Mouse (Mus musculus) megakaryocyte, embryonic 14.5 days (primary cell): Measurements from ENCODE around the gene Gm37240. TPM values are rescaled to one million over a fixed set of nuclear protein-coding genes. Genes with fewer than 3 reads are reported as not detected.
A peak's percentile ranks its signal among the peaks of the same experiment; 100 is the strongest.

Experiments
- H3K27me3 ChIP-seq: replicated peaks from 2 replicates; pipeline ENCODE3; 2012; ENCODE audit warnings: inconsistent platforms
- H3K36me3 ChIP-seq: replicated peaks from 2 replicates; pipeline ENCODE3; 2012; ENCODE audit warnings: low read length, inconsistent platforms, mixed read lengths
- H3K4me1 ChIP-seq: 2 replicates; pipeline ENCODE4 v1.6.1; 2012; ENCODE audit warnings: inconsistent platforms
- H3K4me3 ChIP-seq: replicated peaks from 2 replicates; pipeline ENCODE3; 2012; ENCODE audit warnings: moderate library complexity, mild to moderate bottlenecking, inconsistent platforms
- H3K9me3 ChIP-seq: 2 replicates; pipeline ENCODE4 v1.6.1; 2012; ENCODE audit warnings: inconsistent platforms
- FLI1 ChIP-seq: IDR thresholded peaks from 2 replicates; pipeline ENCODE4 v1.6.1; 2012; ENCODE audit warnings: low read length, inconsistent platforms, mixed read lengths
- GATA1 ChIP-seq: IDR thresholded peaks from 3 replicates; pipeline ENCODE4 v1.6.1; 2012; ENCODE audit warnings: mixed read lengths, low read length, inconsistent platforms, borderline replicate concordance
- polyA plus RNA-seq: library from polyadenylated mRNA; stranded (reverse); fragments of >175 nt; gene quantifications from 2 replicates; pipeline ENCODE4 v1.2.3, GENCODE M21; 2012; ENCODE audit warnings: low replicate concordance; ENCODE audit not compliant: insufficient read depth

The Gm37240 gene
- polyA plus RNA-seq, 1 experiment, result not detected

DNA sequence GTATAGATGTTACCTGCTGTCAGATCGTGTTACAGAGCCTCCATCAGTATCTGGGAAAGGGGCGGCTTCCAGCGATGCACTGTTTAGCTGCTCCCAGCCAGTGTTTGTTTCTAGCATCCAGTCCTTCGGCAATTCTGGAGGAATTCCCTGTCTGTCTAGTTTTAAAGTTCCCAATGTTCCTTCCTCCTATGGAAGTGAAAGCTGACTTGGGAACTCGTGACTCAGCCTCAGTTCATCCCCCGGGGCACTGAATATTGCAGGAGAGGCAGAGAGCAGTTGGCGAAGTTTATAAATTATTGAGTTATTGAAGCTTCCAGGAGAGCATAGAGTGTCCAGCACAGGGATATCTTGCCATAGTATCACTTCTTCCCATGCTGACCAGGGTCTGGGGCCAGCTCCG lies 697.5 kb downstream of the Gm37240 start:
- H3K9me3 ChIP-seq, result no peaks in the 10 kb centered on the region
- peaks cover 27% of the 10 kb centered on the region for H3K4me1 ChIP-seq
- H3K36me3 ChIP-seq, result no peaks in the 10 kb centered on the region
- H3K4me3 ChIP-seq, result no peak overlapping the region
- TF ChIP-seq FLI1 (no peak), GATA1 (no peak)
- H3K27me3 ChIP-seq, result no peaks in the 10 kb centered on the region

DNA sequence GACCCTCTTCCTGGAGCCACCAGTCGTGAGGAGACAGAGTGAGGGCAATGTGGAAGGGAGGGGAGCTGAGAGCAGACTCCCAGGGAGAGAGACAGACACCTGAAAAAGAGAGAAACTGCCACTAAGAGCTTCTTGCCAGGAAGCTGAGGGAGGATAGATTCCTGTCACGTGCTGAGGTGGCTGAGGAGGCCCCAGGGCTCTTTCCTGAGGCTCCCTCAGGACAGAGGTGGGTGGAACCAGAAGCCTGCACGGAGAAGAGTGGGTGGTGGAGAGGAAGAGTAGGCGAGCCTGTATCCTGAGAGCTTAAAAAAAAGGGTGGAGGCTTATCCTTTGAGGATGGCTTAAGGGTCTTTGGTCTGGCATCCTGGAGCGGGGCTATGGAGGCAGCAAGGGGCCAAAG lies 699.0 kb downstream of the Gm37240 start:
- Histone ChIP-seq H3K4me1 (peaks cover 19% of the 10 kb centered on the region), H3K9me3 (no peaks in the 10 kb centered on the region), H3K36me3 (no peaks in the 10 kb centered on the region), H3K27me3 (no peaks in the 10 kb centered on the region), H3K4me3 (peak overlapping the region; percentile 64)
- TF ChIP-seq FLI1 (no peak), GATA1 (no peak)

GRCm38 (mm10) chr3:85186661-85187076 lies 700.6 kb downstream of the Gm37240 start:
- peaks cover 19% of the 10 kb centered on the region for H3K4me1 ChIP-seq
- H3K4me3 ChIP-seq, result no peak overlapping the region
- no peaks in the 10 kb centered on the region for H3K9me3 ChIP-seq
- H3K27me3 ChIP-seq, result no peaks in the 10 kb centered on the region
- TF ChIP-seq GATA1 (no peak), FLI1 (no peak)
- no peaks in the 10 kb centered on the region for H3K36me3 ChIP-seq

DNA sequence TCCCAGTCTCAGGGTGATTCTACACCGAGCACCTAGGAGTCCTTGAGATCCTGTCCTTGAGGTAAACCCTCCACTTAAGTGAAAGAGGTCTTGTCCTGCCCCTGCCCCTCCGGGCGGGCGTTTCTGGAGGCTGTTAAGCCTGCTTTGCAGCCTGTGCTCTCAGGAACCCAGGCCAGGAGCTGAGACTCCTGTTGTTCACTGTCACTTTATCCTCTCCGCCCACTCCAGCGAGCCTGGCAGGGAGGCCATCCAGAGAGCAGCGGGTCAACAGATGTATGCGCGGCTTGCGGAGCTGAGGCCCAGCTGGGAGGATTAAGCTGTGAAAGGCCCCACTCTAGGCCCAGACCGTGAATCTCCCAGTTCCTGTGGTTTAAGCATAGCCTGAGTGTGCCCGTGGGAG lies 701.5 kb downstream of the Gm37240 start:
- no peak for TF ChIP-seq FLI1
- TF ChIP-seq GATA1, result no peak
- H3K4me1 ChIP-seq, result peaks cover 19% of the 10 kb centered on the region
- no peaks in the 10 kb centered on the region for H3K36me3 ChIP-seq
- H3K27me3 ChIP-seq, result no peaks in the 10 kb centered on the region
- no peak overlapping the region for H3K4me3 ChIP-seq
- H3K9me3 ChIP-seq, result no peaks in the 10 kb centered on the region

- H3K9me3 ChIP-seq, result 0 out of 2 replicates have a peak, but pooled peaks cover 6% of the 10 kb centered on the region
- TF ChIP-seq FLI1 (no peak), GATA1 (no peak)
- peaks cover 19% of the 10 kb centered on the region for H3K4me1 ChIP-seq
- no peaks in the 10 kb centered on the region for H3K27me3 ChIP-seq
- H3K4me3 ChIP-seq, result no peak overlapping the region
- no peaks in the 10 kb centered on the region for H3K36me3 ChIP-seq
Measured at GRCm38 (mm10) chr3:85184916-85185315, 702.4 kb downstream of the Gm37240 start.

DNA sequence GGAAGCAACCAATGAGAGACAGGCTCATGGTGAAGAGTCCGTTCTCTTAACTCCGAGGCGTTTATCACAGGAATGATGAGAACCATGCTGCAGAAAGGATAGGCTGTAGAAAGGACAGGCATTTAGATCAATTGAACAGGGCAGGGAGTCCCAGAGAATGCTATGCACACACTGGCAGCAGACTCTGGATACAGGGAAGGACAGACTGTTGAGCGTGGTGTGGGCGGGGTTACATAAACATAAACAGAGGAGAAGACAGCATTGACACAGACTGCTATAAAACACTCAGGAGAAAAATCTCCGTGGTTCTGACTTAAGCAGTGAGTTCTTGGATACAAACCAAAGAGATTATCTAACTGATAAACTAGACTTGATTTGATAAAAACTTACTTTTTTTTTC lies 703.2 kb downstream of the Gm37240 start:
- Histone ChIP-seq H3K4me3 (no peak overlapping the region), H3K4me1 (peaks cover 18% of the 10 kb centered on the region), H3K36me3 (no peaks in the 10 kb centered on the region), H3K27me3 (no peaks in the 10 kb centered on the region), H3K9me3 (0 out of 2 replicates have a peak, but pooled peaks cover 6% of the 10 kb centered on the region)
- no peak for TF ChIP-seq GATA1

- Histone ChIP-seq H3K4me3 (no peak overlapping the region), H3K36me3 (no peaks in the 10 kb centered on the region), H3K27me3 (peaks cover 6% of the 10 kb centered on the region), H3K4me1 (peaks cover 11% of the 10 kb centered on the region), H3K9me3 (peaks cover 6% of the 10 kb centered on the region; the same call in 1 of the 2 replicates)
- TF ChIP-seq FLI1, result no peak
- TF ChIP-seq GATA1, result no peak
Measured at GRCm38 (mm10) chr3:85176736-85177135, 710.6 kb downstream of the Gm37240 start.

GRCm38 (mm10) chr3:85174542-85175469 lies 712.5 kb downstream of the Gm37240 start:
- Histone ChIP-seq H3K4me1 (peaks cover 11% of the 10 kb centered on the region), H3K27me3 (peaks cover 6% of the 10 kb centered on the region), H3K9me3 (no peaks in the 10 kb centered on the region; the same call in 1 of the 2 replicates), H3K36me3 (no peaks in the 10 kb centered on the region), H3K4me3 (no peak overlapping the region)
- TF ChIP-seq GATA1 (no peak), FLI1 (no peak)

- TF ChIP-seq FLI1, result no peak
- TF ChIP-seq GATA1, result no peak
- Histone ChIP-seq H3K36me3 (no peaks in the 10 kb centered on the region), H3K27me3 (peaks cover 6% of the 10 kb centered on the region), H3K4me3 (no peak overlapping the region), H3K4me1 (peaks cover 11% of the 10 kb centered on the region), H3K9me3 (no peaks in the 10 kb centered on the region; the same call in 1 of the 2 replicates)
Measured at GRCm38 (mm10) chr3:85173441-85174071, 713.8 kb downstream of the Gm37240 start.

DNA sequence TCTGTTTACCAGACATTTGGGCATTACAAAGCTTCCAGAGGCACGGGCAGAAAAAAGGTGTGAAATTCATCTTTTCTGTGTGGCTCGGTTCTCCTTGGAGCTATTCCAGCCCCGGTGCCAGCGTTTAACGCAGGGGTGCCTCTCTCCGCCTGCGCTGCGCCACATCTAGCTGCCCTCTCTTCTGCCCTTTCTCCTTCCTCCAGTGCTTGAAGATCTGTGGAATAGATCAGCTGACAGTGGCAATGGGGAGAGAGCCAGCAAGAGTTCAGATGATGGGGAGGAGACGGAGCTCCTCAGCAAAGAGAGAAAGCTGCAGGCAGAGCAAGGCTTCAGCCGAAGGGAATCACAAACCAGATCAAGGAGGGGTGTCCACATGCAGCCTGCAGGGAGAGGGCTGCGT lies 714.8 kb downstream of the Gm37240 start:
- no peak for TF ChIP-seq GATA1
- TF ChIP-seq FLI1, result no peak
- H3K27me3 ChIP-seq, result peaks cover 6% of the 10 kb centered on the region
- no peaks in the 10 kb centered on the region for H3K36me3 ChIP-seq
- no peaks in the 10 kb centered on the region for H3K9me3 ChIP-seq
- H3K4me3 ChIP-seq, result no peak overlapping the region
- H3K4me1 ChIP-seq, result peaks cover 11% of the 10 kb centered on the region
